Mouse (Mus musculus) myocyte (in vitro differentiated cells): Measurements from ENCODE around the gene 1700025G04Rik. TPM values are rescaled to one million over a fixed set of nuclear protein-coding genes. Genes with fewer than 3 reads are reported as not detected.
A peak's percentile ranks its signal among the peaks of the same experiment; 100 is the strongest.

ENCODE experiments used
- H3K27me3 ChIP-seq: one replicate; pipeline ENCODE4 v1.6.1; 2011; ENCODE audit not compliant: control insufficient read depth, insufficient read depth, insufficient read length
- H3K36me3 ChIP-seq: one replicate; pipeline ENCODE4 v1.6.1; 2011; ENCODE audit not compliant: control insufficient read depth, insufficient read depth
- H3K4me2 ChIP-seq: one replicate; pipeline ENCODE4 v1.6.1; 2011; ENCODE audit warnings: low read depth, control low read depth
- H3K4me3 ChIP-seq: one replicate; pipeline ENCODE4 v1.5.1; 2011; ENCODE audit warnings: mild to moderate bottlenecking, control low read depth, moderate library complexity
- H3K79me2 ChIP-seq: one replicate; pipeline ENCODE4 v1.6.1; 2011; ENCODE audit not compliant: control insufficient read depth, insufficient read depth
- H3ac ChIP-seq: one replicate; pipeline ENCODE4 v1.6.1; 2011; ENCODE audit not compliant: control insufficient read depth, insufficient read length
- CEBPB ChIP-seq: IDR thresholded peaks from 2 replicates; pipeline ENCODE4 v1.6.1; 2011; ENCODE audit warnings: mild to moderate bottlenecking, moderate library complexity; ENCODE audit not compliant: poor library complexity, insufficient read depth, severe bottlenecking
- E2F4 ChIP-seq: IDR thresholded peaks from one replicate; pipeline ENCODE4 v1.6.1; 2011; ENCODE audit warnings: mild to moderate bottlenecking, control low read depth, moderate library complexity; ENCODE audit not compliant: insufficient read depth
- MAX ChIP-seq: IDR thresholded peaks from one replicate; pipeline ENCODE4 v1.6.1; 2011; ENCODE audit warnings: low read depth, mild to moderate bottlenecking, control low read depth
- MYOD1 ChIP-seq, 3 experiments: IDR thresholded peaks; one replicate each; pipeline ENCODE4 v1.6.1; 2011; ENCODE audit warnings: control low read depth in 2 of 3, low read depth in 2 of 3, mild to moderate bottlenecking in 2 of 3, moderate library complexity in 1 of 3; ENCODE audit not compliant: insufficient read length in 2 of 3, control insufficient read depth in 1 of 3
- MYOG ChIP-seq, 3 experiments: IDR thresholded peaks; one replicate each; pipeline ENCODE4 v1.6.1; 2011; ENCODE audit warnings: control low read depth in 2 of 3, low read depth in 2 of 3, mild to moderate bottlenecking in 2 of 3; ENCODE audit not compliant: insufficient read length in 2 of 3, control insufficient read depth in 1 of 3, insufficient read depth in 1 of 3
- POLR2A ChIP-seq: IDR thresholded peaks from one replicate; pipeline ENCODE4 v1.6.1; 2011; ENCODE audit warnings: low read depth, mild to moderate bottlenecking, control low read depth, moderate library complexity; ENCODE audit not compliant: insufficient read length
- POLR2AphosphoS2 ChIP-seq: IDR thresholded peaks from one replicate; pipeline ENCODE4 v1.6.1; 2011; ENCODE audit warnings: low read depth, control low read depth; ENCODE audit not compliant: insufficient read length
- REST ChIP-seq: IDR thresholded peaks from one replicate; pipeline ENCODE4 v1.6.1; 2011; ENCODE audit warnings: mild to moderate bottlenecking, control low read depth, moderate library complexity; ENCODE audit not compliant: insufficient read depth, insufficient read length
- SRF ChIP-seq: IDR thresholded peaks from one replicate; pipeline ENCODE4 v1.6.1; 2011; ENCODE audit warnings: low read depth; ENCODE audit not compliant: control insufficient read depth, insufficient read length
- TCF12 ChIP-seq: IDR thresholded peaks from one replicate; pipeline ENCODE4 v1.6.1; 2011; ENCODE audit warnings: mild to moderate bottlenecking, control low read depth; ENCODE audit not compliant: poor library complexity, insufficient read depth, severe bottlenecking
- TCF3 ChIP-seq: IDR thresholded peaks from one replicate; pipeline ENCODE4 v1.6.1; 2011; ENCODE audit warnings: low read depth, control low read depth; ENCODE audit not compliant: insufficient read length
- USF1 ChIP-seq: IDR thresholded peaks from one replicate; pipeline ENCODE4 v1.6.1; 2011; ENCODE audit warnings: low read depth, mild to moderate bottlenecking, control low read depth, moderate library complexity
- polyA plus RNA-seq: library from polyadenylated mRNA; unstranded; fragments of >200 nt; fragmentation: generic; extraction: Trizol; gene quantifications from one replicate; pipeline ENCODE4 v1.2.1, GENCODE M21; 2012; ENCODE audit warnings: missing spikeins

Gene 1700025G04Rik
- polyA plus RNA-seq, 1 experiment = 3.3 TPM

DNA sequence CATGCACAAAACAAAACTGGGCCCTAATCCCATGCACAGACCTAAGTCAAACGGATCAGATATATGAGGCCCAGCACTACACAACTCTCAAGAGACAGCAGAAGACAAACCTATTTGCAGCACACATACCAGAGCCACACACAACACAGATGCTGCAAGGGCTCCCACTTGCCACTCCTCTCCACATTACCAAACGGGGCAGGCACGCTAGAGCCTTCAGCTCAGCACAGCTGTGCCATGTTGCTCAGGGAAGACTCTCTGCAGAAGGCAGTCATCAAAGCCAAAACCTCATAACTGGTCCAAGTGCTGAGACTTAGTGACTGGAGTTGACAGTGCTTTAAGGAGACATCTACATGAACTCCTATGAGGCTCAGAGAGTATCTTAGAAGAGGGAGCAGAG is 130.9 kb downstream of the 1700025G04Rik start:
- H3K27me3 ChIP-seq = no peaks in the 10 kb centered on the region
- H3K36me3 ChIP-seq = no peaks in the 10 kb centered on the region
- TF ChIP-seq MYOG (IDR thresholded peaks at IDR 0.05; ENCODE audit: control insufficient read depth in 1 of 3, insufficient read depth in 1 of 3, insufficient read length in 2 of 3, low read depth in 2 of 3) = peak; percentile 20 to 58 (median 50)
- no peak for TF ChIP-seq USF1
- TF ChIP-seq TCF3 = no peak
- TF ChIP-seq MAX = no peak
- peak in 1 of 3 experiments; percentile 66 for TF ChIP-seq MYOD1 (IDR thresholded peaks at IDR 0.05; ENCODE audit: control insufficient read depth in 1 of 3, insufficient read length in 2 of 3, low read depth in 2 of 3)
- no peak for TF ChIP-seq POLR2AphosphoS2
- TF ChIP-seq CEBPB = no peak
- H3ac ChIP-seq = no peak overlapping the region
- no peak overlapping the region for H3K4me3 ChIP-seq
- H3K4me2 ChIP-seq = peak overlapping the region; percentile 0
- no peaks in the 10 kb centered on the region for H3K79me2 ChIP-seq

DNA sequence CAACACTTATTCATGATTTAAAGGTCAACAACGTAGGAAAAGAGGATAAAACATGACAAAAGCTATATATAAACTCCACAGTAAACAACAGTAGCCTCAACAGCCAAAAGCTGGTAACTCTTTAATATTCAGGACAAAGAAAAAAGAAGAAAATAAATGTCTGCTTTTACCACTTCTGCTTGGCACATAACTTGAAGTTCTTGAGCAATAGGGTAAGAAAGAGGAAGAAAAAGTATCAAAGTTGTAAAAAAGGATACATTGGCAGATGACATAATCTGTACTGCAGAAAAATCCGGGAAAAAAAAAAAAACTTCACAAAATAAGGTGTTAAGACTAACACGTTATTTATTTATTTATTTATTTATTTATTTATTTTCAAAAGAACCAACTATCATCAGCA is 131.5 kb downstream of the 1700025G04Rik start:
- TF ChIP-seq MAX (no peak), MYOG (IDR thresholded peaks at IDR 0.05; ENCODE audit: control insufficient read depth in 1 of 3, insufficient read depth in 1 of 3, insufficient read length in 2 of 3, low read depth in 2 of 3) (no peak), SRF (no peak), E2F4 (no peak), USF1 (no peak), REST (no peak), POLR2AphosphoS2 (no peak), POLR2A (no peak), MYOD1 (IDR thresholded peaks at IDR 0.05; ENCODE audit: control insufficient read depth in 1 of 3, insufficient read length in 2 of 3, low read depth in 2 of 3) (no peak), CEBPB (no peak), TCF12 (no peak), TCF3 (no peak)
- no peaks in the 10 kb centered on the region for H3K79me2 ChIP-seq

DNA sequence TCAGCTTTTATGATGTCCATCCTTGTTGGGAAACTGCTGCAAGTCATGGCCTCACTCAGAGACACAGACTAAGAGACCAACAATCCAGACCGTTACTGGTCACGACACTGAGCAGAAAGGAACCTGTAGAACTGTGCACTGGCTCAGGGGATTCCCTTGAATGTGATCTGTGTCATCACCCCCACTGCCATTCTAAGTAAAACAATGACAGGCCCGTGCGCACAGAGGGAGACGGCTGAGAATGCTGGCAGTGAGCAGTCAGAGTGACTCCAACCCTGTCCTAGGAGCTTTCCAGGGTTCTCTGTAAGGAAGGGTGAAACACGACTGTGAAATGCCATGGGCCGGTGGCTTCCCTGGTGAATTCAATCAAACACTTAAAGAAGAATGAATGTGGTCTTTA is 132.3 kb downstream of the 1700025G04Rik start:
- H3K79me2 ChIP-seq = no peaks in the 10 kb centered on the region
- TF ChIP-seq POLR2AphosphoS2 (no peak), TCF12 (no peak), REST (no peak), MYOD1 (IDR thresholded peaks at IDR 0.05; ENCODE audit: control insufficient read depth in 1 of 3, insufficient read length in 2 of 3, low read depth in 2 of 3) (no peak), CEBPB (no peak), SRF (no peak), TCF3 (no peak), USF1 (no peak), POLR2A (no peak), E2F4 (no peak), MAX (no peak), MYOG (IDR thresholded peaks at IDR 0.05; ENCODE audit: control insufficient read depth in 1 of 3, insufficient read depth in 1 of 3, insufficient read length in 2 of 3, low read depth in 2 of 3) (no peak)
- no peak overlapping the region for H3K4me3 ChIP-seq
- H3K36me3 ChIP-seq = no peaks in the 10 kb centered on the region
- H3ac ChIP-seq = no peak overlapping the region
- no peak overlapping the region for H3K4me2 ChIP-seq
- no peaks in the 10 kb centered on the region for H3K27me3 ChIP-seq

More for the DNA sequence above, 131.5 kb downstream of the 1700025G04Rik start:
- no peak overlapping the region for H3K4me3 ChIP-seq
- H3K36me3 ChIP-seq = no peaks in the 10 kb centered on the region
- no peaks in the 10 kb centered on the region for H3K27me3 ChIP-seq
- no peak overlapping the region for H3ac ChIP-seq
- no peak overlapping the region for H3K4me2 ChIP-seq

DNA sequence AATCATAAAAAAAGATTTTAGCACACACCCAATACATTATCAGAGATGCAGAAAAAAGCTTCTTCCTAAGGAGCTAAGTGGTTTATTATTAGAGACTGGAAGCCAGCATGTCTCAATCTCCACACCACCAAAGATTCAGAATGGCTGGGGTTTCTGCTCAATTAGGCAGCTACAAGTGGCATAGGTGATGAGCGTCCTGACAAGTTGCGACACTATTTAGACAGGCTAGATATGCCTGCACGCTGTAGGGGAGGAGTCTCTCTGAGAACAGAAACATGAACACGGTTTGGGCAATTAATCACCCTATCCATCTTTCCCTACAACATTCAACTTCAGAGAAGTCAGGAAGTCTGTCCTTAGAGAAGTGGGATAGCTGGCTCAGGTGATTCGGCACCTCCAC is 134.1 kb downstream of the 1700025G04Rik start:
- H3K79me2 ChIP-seq = no peaks in the 10 kb centered on the region
- no peak overlapping the region for H3ac ChIP-seq
- no peaks in the 10 kb centered on the region for H3K27me3 ChIP-seq
- no peak for TF ChIP-seq USF1
- TF ChIP-seq POLR2AphosphoS2 = no peak
- TF ChIP-seq MYOG (IDR thresholded peaks at IDR 0.05; ENCODE audit: control insufficient read depth in 1 of 3, insufficient read depth in 1 of 3, insufficient read length in 2 of 3, low read depth in 2 of 3) = no peak
- TF ChIP-seq CEBPB = no peak
- TF ChIP-seq MYOD1 (IDR thresholded peaks at IDR 0.05; ENCODE audit: control insufficient read depth in 1 of 3, insufficient read length in 2 of 3, low read depth in 2 of 3) = no peak
- TF ChIP-seq REST = no peak
- TF ChIP-seq E2F4 = no peak
- TF ChIP-seq MAX = no peak
- no peak for TF ChIP-seq TCF12
- TF ChIP-seq TCF3 = no peak
- H3K36me3 ChIP-seq = no peaks in the 10 kb centered on the region
- no peak overlapping the region for H3K4me3 ChIP-seq
- no peak overlapping the region for H3K4me2 ChIP-seq

DNA sequence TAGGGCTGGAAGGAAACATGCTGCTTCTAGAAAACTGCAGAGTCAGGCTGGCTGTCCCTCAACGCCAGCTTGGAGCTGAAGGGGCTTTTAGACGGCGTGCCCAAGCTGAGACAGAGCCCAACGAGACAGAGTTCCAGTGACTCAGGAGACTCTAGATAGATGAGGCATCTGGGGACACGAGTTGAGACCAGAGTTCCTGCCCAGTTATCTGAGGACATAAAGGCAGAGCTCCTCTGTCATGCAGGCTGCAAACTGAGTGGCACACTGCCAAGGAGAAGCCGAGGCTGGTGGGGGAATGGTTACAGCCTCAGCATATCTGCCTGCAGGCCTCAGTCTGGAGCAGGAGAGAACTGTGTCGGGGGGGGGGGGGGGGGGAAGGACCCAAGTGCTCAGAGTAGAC is 136.4 kb downstream of the 1700025G04Rik start:
- Histone ChIP-seq H3K79me2 (no peaks in the 10 kb centered on the region), H3K4me2 (no peak overlapping the region), H3K4me3 (no peak overlapping the region)

More for the DNA sequence above, 136.4 kb downstream of the 1700025G04Rik start:
- TF ChIP-seq MYOD1 (IDR thresholded peaks at IDR 0.05; ENCODE audit: control insufficient read depth in 1 of 3, insufficient read length in 2 of 3, low read depth in 2 of 3) = no peak
- no peak for TF ChIP-seq REST
- TF ChIP-seq POLR2AphosphoS2 = no peak
- no peak for TF ChIP-seq SRF
- no peak for TF ChIP-seq E2F4
- no peak for TF ChIP-seq USF1
- TF ChIP-seq TCF3 = no peak
- TF ChIP-seq CEBPB = no peak
- TF ChIP-seq TCF12 = no peak
- no peak for TF ChIP-seq MYOG (IDR thresholded peaks at IDR 0.05; ENCODE audit: control insufficient read depth in 1 of 3, insufficient read depth in 1 of 3, insufficient read length in 2 of 3, low read depth in 2 of 3)
- no peak for TF ChIP-seq MAX
- no peak for TF ChIP-seq POLR2A
- no peaks in the 10 kb centered on the region for H3K36me3 ChIP-seq
- H3K27me3 ChIP-seq = no peaks in the 10 kb centered on the region
- no peak overlapping the region for H3ac ChIP-seq
